Mouse (Mus musculus) hindbrain, embryonic 16.5 days (tissue): ENCODE results near the gene Pde8b. TPM values are rescaled to one million over a fixed set of nuclear protein-coding genes. Genes with fewer than 3 reads are reported as not detected.

Experiments used
- ATAC-seq: fragments of 200-750 bp; cut with Nextera tagmentation; 2 replicates; pipeline ENCODE4 v1.8.0; 2017; ENCODE audit warnings: moderate TSS enrichment, moderate library complexity
- H3K27ac ChIP-seq: fragments of 300-500 bp; sonication (generic); 2 replicates; pipeline ENCODE4 v1.5.1; 2014; ENCODE audit warnings: low read depth, mild to moderate bottlenecking, control low read depth, low read length, moderate library complexity
- H3K27me3 ChIP-seq: fragments of 300-500 bp; sonication (generic); replicated peaks from 2 replicates; pipeline ENCODE4 v1.6.1; 2014; ENCODE audit warnings: low read length; ENCODE audit not compliant: control insufficient read depth, insufficient read depth
- H3K36me3 ChIP-seq: fragments of 300-500 bp; sonication (generic); 2 replicates; pipeline ENCODE4 v1.6.1; 2014; ENCODE audit warnings: mild to moderate bottlenecking, low read length, moderate library complexity, mixed read lengths; ENCODE audit not compliant: control insufficient read depth, insufficient read depth
- H3K4me1 ChIP-seq: fragments of 300-500 bp; sonication (generic); 2 replicates; pipeline ENCODE4 v1.6.1; 2014; ENCODE audit warnings: low read depth, low read length; ENCODE audit not compliant: control insufficient read depth, insufficient read depth
- H3K4me2 ChIP-seq: fragments of 300-500 bp; sonication (generic); 2 replicates; pipeline ENCODE4 v1.6.1; 2014; ENCODE audit warnings: mild to moderate bottlenecking, low read length, control low read depth, moderate library complexity
- H3K4me3 ChIP-seq: fragments of 300-500 bp; sonication (generic); 2 replicates; pipeline ENCODE4 v1.5.1; 2014; ENCODE audit warnings: mild to moderate bottlenecking, low read length, control low read depth, moderate library complexity
- H3K9ac ChIP-seq: fragments of 300-500 bp; sonication (generic); 2 replicates; pipeline ENCODE4 v1.6.1; 2014; ENCODE audit warnings: low read depth, mild to moderate bottlenecking, control low read depth, low read length, moderate library complexity
- H3K9me3 ChIP-seq: fragments of 300-500 bp; sonication (generic); 2 replicates; pipeline ENCODE4 v1.6.1; 2014; ENCODE audit warnings: mild to moderate bottlenecking, low read length, moderate library complexity; ENCODE audit not compliant: control insufficient read depth
- WGBS: fragments of 180-500 bp; shearing (Covaris S2); extraction: QIAGEN DNeasy Blood & Tissue Kit; methylation state at CpG from one replicate; pipeline ENCODE4 v1.1.7; 2014; 5-methylcytosine and 5-hydroxymethylcytosine counted together
- polyA plus RNA-seq: library from polyadenylated mRNA; unstranded; fragments of >200 nt; fragmentation: Nextera tagmentation; extraction: Ambion mirVana; gene quantifications from 2 replicates; pipeline ENCODE4 v1.2.1, GENCODE M21; 2015

Gene Pde8b
- polyA plus RNA-seq, 1 experiment from 2014 or later, result 8.9 TPM

GRCm38 (mm10) chr13:95056501-95057280 lies 193.4 kb downstream of the Pde8b start:
- Histone ChIP-seq H3K9ac (no peak overlapping the region), H3K4me2 (no peak overlapping the region), H3K4me1 (no peaks in the 10 kb centered on the region), H3K4me3 (no peak overlapping the region), H3K27ac (no peak overlapping the region), H3K27me3 (no peaks in the 10 kb centered on the region), H3K9me3 (no peaks in the 10 kb centered on the region), H3K36me3 (no peaks in the 10 kb centered on the region)
- 86% methylated on average over 11 of the region's 11 CpGs for WGBS
- no peak for ATAC-seq

- no peaks in the 10 kb centered on the region for H3K36me3 ChIP-seq
- H3K9ac ChIP-seq, result no peak overlapping the region
- no peak for ATAC-seq
- no peak overlapping the region for H3K4me3 ChIP-seq
- 73% methylated on average over 1 of the region's 1 CpGs for whole genome bisulfite sequencing
- H3K9me3 ChIP-seq, result no peaks in the 10 kb centered on the region
- H3K27me3 ChIP-seq, result no peaks in the 10 kb centered on the region
- no peaks in the 10 kb centered on the region for H3K4me1 ChIP-seq
- no peak overlapping the region for H3K27ac ChIP-seq
- H3K4me2 ChIP-seq, result no peak overlapping the region
Measured at GRCm38 (mm10) chr13:95055742-95056388, 194.3 kb downstream of the Pde8b start.

- Histone ChIP-seq H3K27ac (no peak overlapping the region), H3K4me3 (no peak overlapping the region), H3K36me3 (no peaks in the 10 kb centered on the region), H3K4me2 (no peak overlapping the region), H3K9ac (no peak overlapping the region), H3K4me1 (no peaks in the 10 kb centered on the region), H3K27me3 (no peaks in the 10 kb centered on the region), H3K9me3 (no peaks in the 10 kb centered on the region)
- ATAC-seq, result no peak
- WGBS, result 89% methylated on average over 3 of the region's 3 CpGs
Measured at GRCm38 (mm10) chr13:95052421-95052820, 197.7 kb downstream of the Pde8b start.

GRCm38 (mm10) chr13:95050398-95050797 lies 199.7 kb downstream of the Pde8b start:
- H3K4me1 ChIP-seq, result no peaks in the 10 kb centered on the region
- 87% methylated on average over 4 of the region's 4 CpGs for WGBS

GRCm38 (mm10) chr13:95044108-95044507 lies 206.0 kb downstream of the Pde8b start:
- H3K27ac ChIP-seq, result no peak overlapping the region
- no peak overlapping the region for H3K4me3 ChIP-seq

More at GRCm38 (mm10) chr13:95050398-95050797, 199.7 kb downstream of the Pde8b start:
- Histone ChIP-seq H3K4me3 (no peak overlapping the region), H3K9me3 (no peaks in the 10 kb centered on the region), H3K36me3 (no peaks in the 10 kb centered on the region), H3K27ac (no peak overlapping the region), H3K4me2 (no peak overlapping the region), H3K9ac (no peak overlapping the region), H3K27me3 (no peaks in the 10 kb centered on the region)
- ATAC-seq, result no peak

GRCm38 (mm10) chr13:95040140-95040738 lies 209.9 kb downstream of the Pde8b start:
- H3K4me1 ChIP-seq, result no peaks in the 10 kb centered on the region
- no peak overlapping the region for H3K4me2 ChIP-seq
- 75% methylated on average over 9 of the region's 9 CpGs for WGBS
- ATAC-seq, result no peak
- no peak overlapping the region for H3K27ac ChIP-seq
- H3K9me3 ChIP-seq, result no peaks in the 10 kb centered on the region
- H3K4me3 ChIP-seq, result no peak overlapping the region
- H3K9ac ChIP-seq, result no peak overlapping the region
- no peaks in the 10 kb centered on the region for H3K27me3 ChIP-seq
- no peaks in the 10 kb centered on the region for H3K36me3 ChIP-seq

More at GRCm38 (mm10) chr13:95044108-95044507, 206.0 kb downstream of the Pde8b start:
- H3K36me3 ChIP-seq, result no peaks in the 10 kb centered on the region
- H3K27me3 ChIP-seq, result no peaks in the 10 kb centered on the region
- no peaks in the 10 kb centered on the region for H3K9me3 ChIP-seq
- no peak overlapping the region for H3K9ac ChIP-seq
- no peak for ATAC-seq
- H3K4me2 ChIP-seq, result no peak overlapping the region
- 71% methylated on average over 1 of the region's 1 CpGs for WGBS
- no peaks in the 10 kb centered on the region for H3K4me1 ChIP-seq

GRCm38 (mm10) chr13:95038200-95038599 lies 211.9 kb downstream of the Pde8b start:
- Histone ChIP-seq H3K36me3 (no peaks in the 10 kb centered on the region), H3K4me1 (no peaks in the 10 kb centered on the region), H3K27me3 (no peaks in the 10 kb centered on the region), H3K9me3 (no peaks in the 10 kb centered on the region), H3K27ac (no peak overlapping the region), H3K4me3 (no peak overlapping the region), H3K4me2 (no peak overlapping the region), H3K9ac (no peak overlapping the region)
- 86% methylated on average over 4 of the region's 4 CpGs for WGBS
- no peak for ATAC-seq

- WGBS, result 80% methylated on average over 2 of the region's 2 CpGs
Measured at GRCm38 (mm10) chr13:95034715-95035114, 215.4 kb downstream of the Pde8b start.

GRCm38 (mm10) chr13:95034094-95034493 lies 216.0 kb downstream of the Pde8b start:
- Histone ChIP-seq H3K27me3 (no peaks in the 10 kb centered on the region), H3K4me3 (no peak overlapping the region), H3K36me3 (no peaks in the 10 kb centered on the region), H3K4me2 (no peak overlapping the region), H3K9me3 (no peaks in the 10 kb centered on the region), H3K4me1 (no peaks in the 10 kb centered on the region), H3K27ac (no peak overlapping the region), H3K9ac (no peak overlapping the region)
- WGBS, result 81% methylated on average over 9 of the region's 9 CpGs
- ATAC-seq, result no peak

More at GRCm38 (mm10) chr13:95034715-95035114, 215.4 kb downstream of the Pde8b start:
- Histone ChIP-seq H3K4me1 (no peaks in the 10 kb centered on the region), H3K27me3 (no peaks in the 10 kb centered on the region), H3K9me3 (no peaks in the 10 kb centered on the region), H3K4me3 (no peak overlapping the region), H3K4me2 (no peak overlapping the region), H3K36me3 (no peaks in the 10 kb centered on the region), H3K9ac (no peak overlapping the region), H3K27ac (no peak overlapping the region)
- ATAC-seq, result no peak; the same call in 1 of the 2 replicates
